Mouse (Mus musculus) cerebral cortex, adult 2 months (tissue): ENCODE results near the gene Utrn.

Experiments used
- WGBS: fragments of 180-500 bp; shearing (Covaris S2); methylation state at CpG from one replicate; pipeline ENCODE4 v1.1.7; 2018; 5-methylcytosine and 5-hydroxymethylcytosine counted together

The Utrn gene

DNA sequence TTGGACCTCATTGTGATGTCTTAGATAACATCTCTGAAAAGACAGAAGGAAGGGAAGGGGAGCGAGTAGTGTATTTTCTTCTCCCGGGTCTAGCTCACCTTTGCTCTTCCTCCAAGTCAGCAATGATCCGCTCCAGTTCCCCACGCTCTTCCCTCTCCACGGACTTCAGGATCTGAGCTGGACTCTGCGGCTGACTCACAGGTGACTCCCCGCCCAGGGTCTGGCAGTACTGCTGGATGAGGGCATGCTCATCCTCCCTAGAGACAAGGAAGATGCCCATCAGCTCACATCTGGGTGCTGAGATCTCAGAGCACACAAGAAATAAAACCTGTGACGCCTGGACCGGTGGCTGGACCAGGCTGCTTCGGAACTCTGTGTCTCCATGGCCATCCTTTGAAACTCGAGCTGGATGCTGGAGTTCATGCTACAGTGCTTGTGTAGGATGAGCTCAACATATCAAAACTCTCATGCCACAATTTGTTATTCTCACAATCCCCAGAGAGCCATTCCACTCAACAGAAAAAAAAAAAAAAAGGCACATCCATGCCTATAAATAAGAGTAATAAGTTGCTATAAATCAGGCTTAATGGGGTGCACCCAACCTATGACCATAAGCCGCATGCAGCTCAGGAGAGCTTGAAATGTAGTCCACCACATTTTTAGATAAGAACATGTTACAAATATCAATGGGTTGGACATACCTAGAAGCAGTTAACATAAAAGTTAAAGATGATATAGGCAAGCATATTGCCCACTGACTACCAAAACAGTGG lies 462.6 kb downstream of the Utrn start:
- 95% methylated on average over 12 of the region's 12 CpGs for WGBS

DNA sequence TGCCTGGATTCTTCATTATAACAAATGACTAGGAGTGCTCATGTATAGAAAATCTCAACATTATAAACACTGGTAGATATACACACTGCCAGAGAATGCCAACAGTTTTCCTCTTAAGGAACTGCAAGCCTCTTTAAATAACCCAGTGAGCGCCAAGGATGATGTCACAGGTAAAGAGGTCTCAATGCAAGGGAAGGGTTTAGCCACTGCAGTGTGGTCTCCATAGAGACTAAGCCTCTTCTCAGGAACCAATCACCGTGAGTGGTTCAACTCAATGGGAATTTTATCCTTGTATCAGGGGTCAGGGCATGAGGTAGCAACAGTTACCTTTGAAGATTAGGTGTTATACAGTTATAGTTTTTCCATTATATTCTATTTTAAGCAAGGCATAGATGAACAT lies 469.7 kb downstream of the Utrn start:
- 62% methylated on average over 2 of the region's 2 CpGs for WGBS

DNA sequence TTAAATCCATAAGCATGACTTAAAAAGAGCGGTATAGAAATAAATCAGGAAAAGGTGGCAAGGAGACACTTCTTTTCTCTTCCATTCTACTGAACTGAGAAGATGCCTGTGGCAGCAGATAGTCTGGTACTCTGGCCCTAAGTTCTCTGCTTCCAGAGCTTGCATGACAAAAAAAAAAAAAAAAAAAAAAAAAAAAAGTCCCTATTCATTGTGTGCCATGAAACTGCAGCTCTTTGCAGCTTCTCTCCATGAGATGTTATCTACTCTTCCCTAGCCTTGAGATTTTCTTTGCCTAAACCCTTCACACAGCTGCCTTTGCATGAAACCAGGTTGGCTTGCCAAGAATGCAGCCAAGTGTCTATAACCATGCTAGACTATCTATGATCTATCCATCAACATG lies 489.0 kb downstream of the Utrn start:
- 100% methylated on average over 1 of the region's 1 CpGs for WGBS

DNA sequence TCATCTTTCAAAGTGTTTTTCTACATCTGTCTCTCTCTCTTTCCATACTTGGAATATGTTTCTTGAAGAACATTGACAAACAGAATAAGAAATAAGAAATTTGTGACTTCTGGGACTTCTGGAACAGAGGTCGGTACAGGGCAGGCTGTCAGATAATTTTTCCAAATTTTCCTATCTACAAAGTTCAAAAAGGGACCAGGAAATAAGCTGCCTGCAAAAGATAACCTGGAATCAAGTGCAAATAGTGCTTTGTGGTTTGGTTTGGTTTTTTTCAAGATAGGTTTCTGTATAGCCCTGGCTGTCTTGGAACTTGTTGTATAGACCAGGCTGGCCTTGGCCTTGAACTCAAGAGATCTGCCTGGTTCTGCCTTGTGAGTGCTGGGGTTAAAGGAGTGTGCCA lies 490.0 kb downstream of the Utrn start:
- 93% methylated on average over 1 of the region's 1 CpGs for WGBS

DNA sequence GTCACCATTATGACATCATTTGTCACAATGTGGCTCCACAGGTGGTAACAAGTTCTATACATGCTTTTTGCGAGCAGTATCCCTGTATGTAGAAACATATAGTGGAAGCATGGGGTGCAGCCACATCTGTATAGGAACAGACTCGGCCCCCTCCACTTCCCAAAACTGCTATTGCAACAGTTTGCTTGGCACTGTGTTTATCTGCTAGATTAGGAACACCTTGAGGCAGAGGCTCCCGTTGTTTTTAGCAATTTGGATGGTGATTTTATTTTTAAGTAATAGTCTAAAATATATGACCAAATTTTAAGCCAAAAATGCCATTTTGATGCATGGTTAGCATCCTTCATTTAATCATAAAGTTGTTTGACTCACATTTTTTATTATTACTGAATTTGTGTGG lies 491.4 kb downstream of the Utrn start:
- 66% methylated on average over 3 of the region's 3 CpGs for WGBS

DNA sequence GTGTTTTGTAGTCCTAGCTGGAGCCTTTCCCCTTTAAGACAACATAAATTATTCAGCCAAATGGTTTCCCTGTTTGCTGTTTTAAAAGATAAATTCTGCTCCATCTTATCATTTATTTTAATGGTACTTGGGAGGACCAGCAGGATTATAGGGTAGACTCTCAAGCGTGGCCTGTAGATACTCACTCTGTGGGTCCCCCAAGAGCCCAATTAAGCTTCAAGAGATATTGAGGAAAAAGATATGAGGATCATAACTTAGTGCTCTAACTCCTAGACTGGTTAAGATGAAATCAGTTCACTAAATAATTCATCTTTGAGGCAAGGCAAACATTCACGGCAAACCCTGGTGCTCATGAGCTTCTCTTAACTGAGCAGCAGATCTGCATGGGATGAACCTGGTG lies 493.1 kb downstream of the Utrn start:
- WGBS: 83% methylated on average over 2 of the region's 2 CpGs

DNA sequence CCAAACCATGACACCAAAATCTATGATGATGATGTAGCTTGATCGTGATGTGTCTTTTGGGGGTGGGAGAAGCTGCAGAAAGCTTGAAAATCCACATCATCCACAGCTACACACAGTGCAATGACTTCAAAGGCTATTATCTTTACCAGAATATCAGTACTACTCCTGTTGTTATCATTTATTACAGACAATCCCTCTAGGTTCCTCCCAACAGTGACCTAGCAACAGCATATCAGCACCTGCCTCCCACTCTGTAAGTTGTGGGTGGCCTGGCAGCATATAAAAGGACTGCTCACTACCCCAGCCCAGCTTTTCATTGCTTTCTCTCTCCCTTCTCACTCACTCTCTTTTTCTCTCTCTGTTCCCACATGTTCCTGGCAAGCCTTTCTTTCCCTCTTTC lies 494.4 kb downstream of the Utrn start:
- WGBS: 90% methylated on average over 1 of the region's 1 CpGs

DNA sequence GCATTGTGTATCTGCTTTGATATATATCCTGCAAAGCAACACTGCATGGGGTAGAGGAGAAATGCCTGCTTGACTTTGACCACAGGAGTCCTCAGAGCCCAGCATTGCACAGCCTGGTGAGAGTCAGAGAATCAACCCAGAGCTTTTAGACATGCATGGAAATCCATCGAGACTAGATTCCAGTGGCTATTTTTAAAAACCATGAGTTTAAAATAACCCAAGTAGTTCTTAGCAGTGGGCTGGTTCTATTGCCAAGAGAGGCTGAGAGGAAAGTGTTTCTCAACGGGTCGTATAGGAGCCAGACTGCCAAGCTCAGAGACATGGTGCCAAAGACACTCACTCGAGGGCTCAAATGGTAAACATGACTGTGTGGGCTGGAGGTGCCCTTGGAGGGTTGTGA lies 514.6 kb downstream of the Utrn start:
- 32% methylated on average over 4 of the region's 4 CpGs for WGBS

DNA sequence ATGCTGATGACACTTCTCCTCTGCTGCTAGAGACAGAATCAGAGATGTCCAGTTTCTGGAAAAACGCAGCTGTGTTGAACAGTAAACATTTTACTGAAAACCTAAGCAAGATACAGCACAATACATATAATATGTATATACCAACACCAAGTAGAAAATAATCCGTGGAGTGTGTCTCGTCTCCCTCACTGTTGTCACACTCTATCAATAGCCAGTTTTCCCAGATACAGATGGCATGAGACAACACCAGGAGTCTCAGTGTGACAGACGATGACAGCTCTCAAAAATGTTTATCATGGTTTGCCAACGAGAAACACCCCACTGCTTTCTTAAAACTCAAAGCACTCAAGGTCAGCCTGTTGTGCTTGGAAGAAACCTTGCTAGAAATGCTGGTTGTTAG lies 515.1 kb downstream of the Utrn start:
- 60% methylated on average over 5 of the region's 5 CpGs for WGBS

DNA sequence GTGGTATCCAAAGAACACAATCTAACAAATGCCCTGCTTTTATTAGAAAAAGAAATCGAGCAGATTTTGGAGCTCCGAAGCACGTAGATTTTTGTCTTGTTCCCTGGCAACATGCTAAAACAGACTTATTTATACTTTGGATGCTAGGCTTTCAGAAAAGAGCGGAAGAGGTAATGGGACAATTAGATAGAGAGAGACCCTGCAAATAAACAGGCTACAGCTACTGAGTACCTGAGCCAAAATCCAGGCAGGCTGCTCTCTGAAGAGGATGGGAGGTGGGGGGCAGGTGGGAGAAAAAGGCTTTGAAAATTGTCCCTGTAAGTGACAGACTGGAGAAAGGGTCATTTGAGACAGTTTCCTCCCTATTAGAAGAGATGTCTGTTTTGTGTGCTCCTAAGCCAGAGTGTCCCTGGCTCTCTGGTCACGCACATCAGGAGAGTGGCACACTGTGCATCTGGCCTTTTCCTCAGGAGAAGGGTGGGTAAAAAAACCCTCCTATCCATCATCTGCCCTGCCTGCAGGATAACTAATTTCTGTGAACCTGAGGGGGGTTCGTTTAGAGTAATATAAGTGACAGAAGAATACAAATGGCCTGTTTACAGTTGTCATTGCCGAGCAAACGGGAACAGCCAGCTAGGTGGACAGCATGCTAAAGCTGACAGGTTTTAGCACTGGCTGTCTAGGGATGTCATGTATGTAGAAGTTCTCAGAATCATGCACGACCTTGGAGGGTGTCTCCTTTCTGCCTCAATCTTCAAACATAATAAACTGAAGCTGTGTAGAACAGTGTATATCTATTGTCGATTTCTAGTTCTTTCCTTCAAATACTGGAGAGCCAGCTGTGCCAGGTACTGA lies 529.2 kb downstream of the Utrn start:
- 58% methylated on average over 10 of the region's 10 CpGs for WGBS

DNA sequence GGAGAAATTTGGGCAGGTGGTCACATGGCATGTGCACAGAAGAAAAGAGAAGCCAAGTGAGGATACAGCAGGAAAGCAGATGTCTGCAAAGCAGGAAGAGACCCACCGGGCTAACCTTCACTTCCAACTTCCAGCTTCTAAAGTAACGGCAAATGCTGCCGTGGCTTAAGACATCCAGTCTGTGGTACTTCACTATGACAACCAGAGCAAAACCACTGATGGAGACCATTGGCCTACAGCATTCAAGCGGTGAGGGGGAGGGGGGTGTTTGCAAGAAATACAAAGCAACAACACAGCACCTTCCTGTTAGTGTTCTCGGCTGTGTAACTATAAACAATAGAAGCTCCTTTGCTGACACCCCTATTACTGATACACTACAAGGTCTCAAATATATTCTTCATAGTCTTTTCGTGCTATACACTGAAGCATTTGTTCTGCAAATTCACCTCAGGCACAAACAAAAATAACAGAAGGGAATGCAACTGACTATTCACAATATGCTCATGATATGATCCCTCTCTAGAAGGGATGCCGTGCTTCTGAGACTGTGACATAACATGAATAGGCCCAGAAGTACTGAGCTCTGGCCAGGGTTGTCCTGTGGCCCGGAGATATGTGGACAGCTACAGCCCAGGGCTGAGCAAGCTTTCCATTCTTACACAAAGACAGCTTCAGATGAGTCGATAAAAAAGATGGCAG lies 530.0 kb downstream of the Utrn start:
- WGBS: 46% methylated on average over 9 of the region's 9 CpGs
